Mouse (Mus musculus) mouse trophoblast stem cell (cell line): Measurements from ENCODE around the gene Adgra1.

Experiments
- in situ Hi-C, 2 experiments: fragments of 300-500 bp; cut with MseI, MboI; formaldehyde crosslinking; loops; 2 replicates in 1 of 2; 3 replicates in 1 of 2; pipeline ENCODE4 v1.15.1; 2025

The Adgra1 gene

GRCm38 (mm10) chr7:139850152-139850551 is 16.2 kb downstream of the Adgra1 start:
- in situ Hi-C loops, result no loop called here

GRCm38 (mm10) chr7:139850677-139851076 is 16.7 kb downstream of the Adgra1 start:
- in situ Hi-C loops, result no loop called here

GRCm38 (mm10) chr7:139851098-139851497 is 17.1 kb downstream of the Adgra1 start:
- in situ Hi-C loops, result no loop called here

- in situ Hi-C loops, result no loop called here
These were observed 21.3 kb downstream of the Adgra1 start for GRCm38 (mm10) chr7:139855261-139855660.

GRCm38 (mm10) chr7:139861411-139861810 is 27.4 kb downstream of the Adgra1 start:
- in situ Hi-C loops, result loop anchor here (5.0 kb wide), 1 partner anchor 159 kb away; no protein-coding TSS in a partner anchor

GRCm38 (mm10) chr7:139863076-139863475 is 29.1 kb downstream of the Adgra1 start:
- in situ Hi-C loops, result loop anchor here (5.0 kb wide), 1 partner anchor 161 kb away; no protein-coding TSS in a partner anchor

- in situ Hi-C loops, result loop anchor here (5.0 kb wide), 1 partner anchor 162 kb away; no protein-coding TSS in a partner anchor
These were observed 30.3 kb downstream of the Adgra1 start for GRCm38 (mm10) chr7:139864253-139864652.

- in situ Hi-C loops, result loop anchor here (5.0 kb wide), 1 partner anchor 163 kb away; no protein-coding TSS in a partner anchor
These were observed 30.9 kb downstream of the Adgra1 start for GRCm38 (mm10) chr7:139864871-139865270.

GRCm38 (mm10) chr7:139871014-139871413 is 37.0 kb downstream of the Adgra1 start:
- in situ Hi-C loops, result no loop called here

GRCm38 (mm10) chr7:139877167-139877792 is 43.3 kb downstream of the Adgra1 start:
- in situ Hi-C loops, result no loop called here

- in situ Hi-C loops, result no loop called here
These were observed 44.1 kb downstream of the Adgra1 start for GRCm38 (mm10) chr7:139878122-139878521.

- in situ Hi-C loops, result no loop called here
These were observed 44.6 kb downstream of the Adgra1 start for GRCm38 (mm10) chr7:139878621-139879020.

- in situ Hi-C loops, result no loop called here
These were observed 49.6 kb downstream of the Adgra1 start for GRCm38 (mm10) chr7:139883545-139883944.

GRCm38 (mm10) chr7:139891779-139892178 is 57.8 kb downstream of the Adgra1 start:
- in situ Hi-C loops, result no loop called here

- in situ Hi-C loops, result no loop called here
These were observed 60.9 kb downstream of the Adgra1 start, which contains the start of gene Kndc1 for GRCm38 (mm10) chr7:139894655-139895557. TSS of gene Kndc1 (plus strand) at chr7:139894696.

- in situ Hi-C loops, result no loop called here
These were observed 62.3 kb downstream of the Adgra1 start for GRCm38 (mm10) chr7:139896271-139896670.

GRCm38 (mm10) chr7:139896796-139897195 is 62.8 kb downstream of the Adgra1 start:
- in situ Hi-C loops, result no loop called here

GRCm38 (mm10) chr7:139898606-139899005 is 64.6 kb downstream of the Adgra1 start:
- in situ Hi-C loops, result no loop called here

GRCm38 (mm10) chr7:139899505-139899904 is 65.5 kb downstream of the Adgra1 start:
- in situ Hi-C loops, result no loop called here

GRCm38 (mm10) chr7:139900456-139900855 is 66.5 kb downstream of the Adgra1 start:
- in situ Hi-C loops, result loop anchor here in 1 of 2 experiments (10.0 kb wide), 2 partner anchors 94 to 164 kb away; partner anchors contain the start of gene Adam8

GRCm38 (mm10) chr7:139900896-139901295 is 66.9 kb downstream of the Adgra1 start:
- in situ Hi-C loops, result loop anchor here in 1 of 2 experiments (10.0 kb wide), 2 partner anchors 94 to 164 kb away; partner anchors contain the start of gene Adam8

GRCm38 (mm10) chr7:139901981-139902380 is 68.0 kb downstream of the Adgra1 start:
- in situ Hi-C loops, result loop anchor here in 1 of 2 experiments (10.0 kb wide), 2 partner anchors 93 to 163 kb away; partner anchors contain the start of gene Adam8
